Mouse (Mus musculus) megakaryocyte-erythroid progenitor cell, adult 5-6 weeks (primary cell): ENCODE measurements around the gene Zswim7. TPM values are rescaled to one million over a fixed set of nuclear protein-coding genes. Genes with fewer than 3 reads are reported as not detected.

Source experiments
- ATAC-seq: replicated peaks from 2 replicates; pipeline ENCODE4 v1.8.0; 2016; ENCODE audit warnings: mild to moderate bottlenecking, inconsistent platforms; ENCODE audit not compliant: severe bottlenecking, poor library complexity, low FRiP score, low TSS enrichment
- total RNA-seq, 2 experiments: library from RNA; stranded (forward) in 1 of 2; stranded (reverse) in 1 of 2; fragments of 200-1000, 215-1000 nt in 1 of 2; fragments of >200 nt in 1 of 2; fragmentation: Nextera tagmentation in 1 of 2; gene quantifications; 2 replicates each; pipeline ENCODE4 v1.2.3; 2014 to 2017

The Zswim7 gene
- total RNA-seq, 2 experiments from 2014 or later: 9.5 to 14.7 TPM

DNA sequence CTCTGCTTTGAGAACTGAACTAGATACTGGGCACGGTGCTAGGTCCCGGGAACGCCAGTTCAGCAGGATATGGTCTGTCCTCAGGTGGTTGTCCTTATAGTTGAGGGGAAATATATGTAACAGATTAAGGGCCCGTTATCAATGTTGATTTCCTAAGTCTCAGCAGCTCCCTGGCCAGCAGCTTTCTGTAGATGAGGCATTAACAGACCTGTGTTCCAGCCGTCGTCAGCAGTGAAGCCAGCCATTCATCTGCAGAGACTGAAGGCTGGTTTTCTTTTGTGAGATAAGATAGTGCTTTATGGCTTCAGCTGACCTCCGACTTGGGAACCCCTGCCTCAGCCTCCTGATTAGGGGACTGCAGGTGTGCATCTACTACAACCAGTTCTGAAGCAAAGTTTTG lies 17.2 kb downstream of the Zswim7 start:
- no peak for ATAC-seq

DNA sequence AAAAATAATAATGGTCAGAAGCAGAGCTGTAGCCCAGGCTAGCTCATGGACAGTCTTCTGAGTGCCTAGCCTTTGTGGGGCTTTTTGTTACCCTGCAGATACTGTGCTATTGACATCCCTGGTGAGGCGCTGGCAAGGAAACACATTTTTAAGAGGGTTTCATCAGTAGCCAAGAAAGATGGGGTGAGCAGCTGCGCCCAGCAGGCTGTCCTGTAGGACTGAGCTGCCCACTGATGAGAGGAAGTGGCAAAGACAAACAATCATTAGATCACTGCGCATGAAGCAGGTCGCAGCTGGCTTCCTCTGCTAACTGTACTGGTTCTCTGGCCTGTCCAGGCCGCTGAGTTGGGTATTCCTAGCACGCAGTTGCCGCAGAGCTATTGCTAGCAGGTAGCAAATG lies 17.6 kb downstream of the Zswim7 start:
- no peak for ATAC-seq

DNA sequence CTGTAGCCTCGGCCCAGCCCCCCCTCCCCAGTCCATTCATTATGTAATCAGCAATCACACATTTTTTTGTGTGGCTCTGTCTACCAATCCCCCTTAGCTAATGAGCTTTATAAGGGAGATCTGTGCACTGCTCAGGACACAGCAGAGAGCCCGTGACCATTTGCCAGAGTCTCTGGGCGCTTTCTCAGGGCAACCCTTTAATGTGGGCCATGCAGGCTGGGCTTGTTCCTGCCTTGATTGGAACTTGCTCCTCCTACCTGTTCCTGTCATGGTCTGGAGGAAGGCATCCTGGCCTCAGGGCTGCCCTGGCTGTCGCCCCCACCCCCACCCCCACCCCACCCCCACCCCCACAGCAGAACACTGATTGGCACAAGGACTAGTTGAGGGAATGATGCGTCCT lies 22.0 kb downstream of the Zswim7 start:
- ATAC-seq: no peak

DNA sequence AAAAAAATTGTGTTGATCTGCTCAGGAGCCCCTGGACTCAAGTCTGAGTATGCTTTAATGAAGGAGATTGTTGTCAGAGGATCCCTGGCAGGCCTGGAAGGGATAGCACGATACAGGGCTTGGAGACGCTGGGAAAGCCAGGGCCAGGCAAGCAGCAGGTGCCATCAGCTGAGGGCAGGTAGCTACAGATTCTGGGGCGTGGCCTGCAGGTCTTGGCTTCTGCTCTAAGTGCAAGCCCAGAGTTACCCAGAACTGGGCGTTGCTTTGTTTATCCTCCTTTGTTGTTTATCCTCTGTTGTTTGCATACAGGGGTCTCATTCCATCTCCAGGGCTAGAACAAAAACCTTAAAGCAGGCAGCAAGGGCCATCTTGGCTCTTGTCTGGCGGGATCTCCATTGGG lies 27.8 kb downstream of the Zswim7 start:
- no peak for ATAC-seq

DNA sequence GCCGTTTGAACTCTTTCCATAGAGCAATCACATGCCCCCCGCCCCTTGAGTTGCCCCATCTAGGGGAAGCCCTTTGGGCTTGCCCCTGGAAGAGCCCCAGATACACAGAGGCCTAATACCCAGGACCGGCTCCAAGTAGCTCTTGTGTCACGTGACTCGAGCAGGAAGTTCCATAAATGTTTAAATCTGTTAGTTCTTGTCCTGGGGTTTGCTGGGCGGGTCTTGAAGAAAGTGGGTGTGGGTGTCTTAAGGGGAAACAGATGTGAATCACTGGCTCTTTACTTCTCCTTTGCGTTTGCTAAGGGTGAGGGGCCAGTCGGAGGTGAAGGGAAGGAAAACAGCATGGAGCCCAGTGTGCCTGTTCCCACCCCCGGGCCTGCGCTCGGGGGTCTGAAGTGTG lies 30.1 kb downstream of the Zswim7 start:
- no peak for ATAC-seq

DNA sequence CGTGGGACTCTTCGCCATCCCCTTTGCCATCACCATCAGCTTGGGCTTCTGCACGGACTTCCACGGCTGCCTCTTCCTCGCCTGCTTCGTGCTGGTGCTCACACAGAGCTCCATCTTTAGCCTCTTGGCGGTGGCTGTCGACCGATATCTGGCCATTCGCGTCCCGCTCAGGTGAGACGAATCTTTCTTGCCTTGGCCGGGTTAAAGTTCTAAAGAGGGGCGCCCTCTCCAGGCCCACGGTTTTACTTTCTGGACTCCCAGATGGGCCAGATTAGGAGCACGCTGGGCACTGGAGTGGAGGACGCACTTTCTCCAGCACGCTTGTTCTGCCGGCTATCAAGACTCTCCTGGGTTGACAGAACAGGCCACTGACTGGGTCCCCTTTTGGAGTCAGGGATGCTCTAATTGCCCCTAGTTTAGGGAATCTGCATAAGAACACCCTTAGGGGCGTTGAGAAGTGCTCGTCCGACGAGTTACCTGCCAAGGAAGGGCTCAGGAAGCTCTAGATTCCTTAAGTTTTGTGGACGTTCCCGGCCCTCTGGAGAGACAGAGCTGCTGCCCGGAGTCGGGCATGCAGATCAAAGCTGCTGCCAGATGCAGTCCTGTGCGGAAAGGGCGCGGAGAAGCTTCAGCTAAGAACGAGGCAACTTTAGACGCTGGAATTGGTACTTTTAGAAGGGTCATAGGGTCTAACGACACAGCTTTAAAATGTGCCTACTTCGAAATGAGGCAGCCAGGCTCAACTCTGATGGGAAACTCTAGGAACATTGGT lies 31.7 kb downstream of the Zswim7 start:
- 0 out of 2 replicates have a peak, but pooled peaks have one; percentile 13 for ATAC-seq

DNA sequence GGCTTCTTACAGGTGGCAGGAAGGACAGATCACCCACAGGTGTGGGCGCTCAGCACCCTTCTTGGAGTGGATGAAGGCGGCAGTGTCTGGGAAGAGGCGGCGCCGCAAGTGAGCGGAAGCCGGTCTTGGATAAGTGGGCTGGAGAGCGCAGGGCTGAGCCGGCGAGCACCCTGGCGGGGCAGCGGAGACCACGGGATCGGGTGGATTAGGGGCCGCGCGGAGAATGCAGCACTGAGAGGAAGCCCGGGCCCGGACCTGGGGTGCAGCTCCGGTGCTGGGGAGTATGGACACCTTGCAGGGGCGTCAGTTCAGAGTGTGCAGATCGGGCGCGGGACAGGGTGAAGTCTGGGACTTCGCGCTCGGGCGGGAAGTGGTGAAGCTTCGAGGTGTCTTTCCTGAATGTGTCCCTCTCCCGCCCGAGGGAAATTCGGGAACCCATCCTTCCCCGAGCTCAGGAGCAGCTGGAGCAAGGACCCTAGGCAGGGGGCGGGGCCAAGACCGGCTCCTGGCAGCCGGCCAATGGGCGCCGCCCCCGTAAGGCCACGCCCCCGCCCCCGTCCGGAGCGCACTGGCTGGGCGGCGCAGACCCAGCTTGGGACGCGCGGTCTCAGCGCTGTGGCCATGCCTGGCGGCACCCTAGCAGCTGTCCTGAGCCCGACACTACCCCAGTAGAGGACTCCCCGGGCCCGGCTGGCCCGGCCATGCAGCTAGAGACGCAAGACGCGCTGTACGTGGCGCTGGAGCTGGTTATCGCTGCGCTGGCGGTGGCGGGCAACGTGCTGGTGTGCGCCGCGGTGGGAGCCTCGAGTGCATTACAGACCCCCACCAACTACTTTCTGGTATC lies 32.6 kb downstream of the Zswim7 start, which contains the start of gene Adora2b:
Gene Adora2b (plus strand): TSS at position 584 of the 844 bp plus-strand sequence.
- peak; percentile 66 for ATAC-seq

DNA sequence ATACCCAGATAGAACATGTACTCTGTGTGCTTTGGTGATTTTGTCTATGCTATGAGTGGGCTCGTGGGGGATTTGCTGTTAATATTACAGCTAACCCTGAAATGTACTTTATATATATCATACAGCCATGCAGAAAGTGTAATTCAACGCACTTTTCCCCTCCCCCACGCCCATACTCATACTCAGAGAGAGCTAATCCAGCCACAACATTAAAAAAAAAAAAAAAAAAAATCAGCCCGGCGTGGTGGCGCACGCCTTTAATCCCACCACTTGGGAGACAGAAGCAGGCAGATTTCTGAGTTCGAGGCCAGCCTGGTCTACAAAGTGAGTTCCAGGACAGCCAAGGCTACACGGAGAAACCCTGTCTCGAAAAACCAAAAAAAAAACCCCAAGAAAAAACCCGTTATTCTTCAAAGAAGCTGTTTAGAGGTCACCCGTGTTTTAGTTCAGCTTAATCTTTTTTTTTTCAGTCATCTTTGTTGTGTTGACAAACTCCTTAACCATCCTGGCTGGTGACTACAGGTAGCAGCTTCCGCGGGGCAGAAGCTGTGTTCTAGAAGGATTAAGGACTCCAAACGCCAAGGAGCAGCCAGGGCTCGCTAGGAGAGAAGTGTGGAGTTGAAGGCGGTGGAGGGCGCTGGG lies 33.3 kb downstream of the Zswim7 start:
- ATAC-seq: no peak

DNA sequence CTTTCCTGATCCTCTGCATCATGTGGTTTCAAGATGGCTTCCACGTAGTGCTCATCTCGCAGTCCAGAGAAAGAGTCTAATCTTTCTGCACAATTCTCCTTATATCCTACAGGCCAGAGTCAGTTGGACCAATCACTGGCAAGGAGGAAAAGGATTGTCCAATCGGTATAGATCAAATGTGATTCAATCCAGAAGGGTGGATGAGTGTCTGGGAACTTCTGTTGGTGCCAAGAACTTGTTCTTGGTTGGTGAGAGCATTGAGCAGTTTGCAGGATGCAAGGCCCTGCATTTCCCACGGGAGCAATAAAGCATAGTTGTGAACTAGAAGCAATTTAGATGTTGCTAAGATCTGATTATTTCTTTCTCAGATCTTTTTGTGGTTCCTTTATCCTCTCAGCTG lies 36.7 kb downstream of the Zswim7 start:
- ATAC-seq: no peak

DNA sequence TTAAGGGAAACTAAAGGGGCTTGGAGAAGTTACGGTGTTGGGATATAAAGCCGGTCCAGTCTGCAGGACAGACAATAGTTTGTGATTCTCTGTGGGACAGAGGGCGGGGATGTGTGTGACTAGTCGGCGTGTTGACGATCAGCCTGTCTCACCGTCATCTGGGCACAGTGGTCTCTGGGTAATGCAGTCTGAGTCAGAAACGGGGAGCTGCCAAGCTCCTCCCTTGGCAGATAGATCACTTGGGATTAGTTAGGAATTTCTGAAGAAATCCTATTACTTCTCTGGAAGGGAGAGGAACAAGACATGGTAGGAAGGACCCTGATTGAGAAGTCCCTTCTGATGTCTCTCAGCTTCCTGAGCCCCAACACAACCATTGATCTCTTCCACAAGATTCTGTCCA lies 37.3 kb downstream of the Zswim7 start:
- ATAC-seq: no peak

DNA sequence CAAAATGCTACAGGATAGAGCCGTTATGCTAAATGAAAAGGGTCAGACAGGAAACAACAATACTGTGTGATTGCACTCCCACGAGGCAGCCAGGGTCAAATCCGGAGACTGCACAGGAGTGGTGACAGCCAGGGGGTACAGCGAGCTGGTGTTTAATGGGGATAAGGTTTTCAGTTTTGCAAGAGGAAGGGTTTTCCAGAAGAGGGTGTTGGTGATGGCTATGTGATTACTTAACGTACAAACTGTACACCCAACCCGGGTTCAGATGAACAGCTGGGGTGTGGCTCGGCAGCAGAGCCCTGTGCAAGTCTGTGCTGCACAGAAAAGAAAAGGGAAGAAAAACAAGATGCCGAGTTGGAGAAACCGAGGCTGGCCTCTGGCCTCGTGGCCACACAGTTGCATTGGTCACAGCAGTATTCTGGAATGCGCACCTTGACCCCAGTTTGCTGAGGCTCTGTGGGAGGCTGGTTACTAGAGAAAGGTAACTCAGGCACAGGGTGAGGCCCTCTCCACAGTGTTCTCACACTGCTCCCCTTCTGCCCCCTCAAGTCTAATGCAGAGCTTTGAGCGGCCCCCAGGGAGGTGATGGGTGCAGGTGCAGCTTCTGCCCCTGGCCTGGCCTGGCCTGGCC lies 40.4 kb downstream of the Zswim7 start:
- ATAC-seq: no peak

DNA sequence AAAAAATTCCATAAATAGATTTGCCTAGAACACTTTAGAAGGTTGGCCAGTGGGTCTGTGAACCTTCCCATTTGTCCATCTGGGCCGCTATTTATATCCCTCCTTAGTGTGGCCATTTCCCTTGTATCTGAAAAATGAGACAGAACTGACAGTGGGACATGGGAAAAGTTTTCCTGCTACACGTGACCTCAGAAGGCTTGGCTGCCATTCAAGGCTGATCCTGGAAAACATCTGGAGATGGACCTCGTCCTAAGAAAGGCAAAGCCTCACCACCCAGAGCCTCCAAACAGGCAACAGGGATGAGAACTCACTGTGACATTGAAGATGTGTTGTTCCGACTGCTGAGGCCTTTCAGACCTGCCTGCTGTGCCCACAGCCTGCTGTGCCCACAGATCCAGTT lies 56.4 kb downstream of the Zswim7 start:
- ATAC-seq: no peak

DNA sequence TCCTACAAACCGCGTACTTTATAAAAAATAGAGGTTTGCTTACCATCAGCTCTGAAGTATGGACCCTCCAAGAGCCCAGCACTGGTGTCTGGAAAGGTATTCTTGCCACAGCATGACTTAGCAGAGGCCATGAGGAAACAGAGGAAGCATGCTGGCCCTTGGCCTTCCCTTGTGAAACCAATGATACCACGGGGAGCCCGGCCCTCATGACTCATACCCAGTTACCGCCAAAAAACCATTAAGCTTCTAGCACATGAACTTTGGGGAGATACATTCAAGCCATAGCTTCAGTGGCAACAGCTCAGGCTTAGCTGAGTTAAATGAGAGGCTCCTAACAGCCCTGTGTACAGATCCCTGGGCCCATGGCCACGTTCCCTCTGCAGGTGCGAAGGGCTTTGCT lies 57.2 kb downstream of the Zswim7 start:
- ATAC-seq: no peak

DNA sequence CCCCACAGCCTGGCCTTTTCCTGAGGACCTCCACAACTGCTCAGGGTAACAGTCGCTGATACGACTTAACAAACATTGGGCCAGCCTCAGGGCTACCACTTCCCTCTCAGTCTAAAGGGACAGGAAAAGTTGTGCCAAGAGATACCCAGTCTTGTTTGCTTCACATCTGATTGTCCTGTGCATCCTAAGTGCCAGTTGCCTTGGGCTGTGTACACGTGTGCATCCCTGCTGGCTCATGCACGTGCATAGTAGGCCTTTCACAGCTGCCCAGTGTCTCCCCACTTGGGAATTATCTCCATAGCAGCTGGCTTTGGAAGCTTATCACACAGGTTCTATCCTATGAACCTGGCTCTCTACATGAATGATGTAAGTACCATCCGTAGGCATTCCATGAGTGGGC lies 57.8 kb downstream of the Zswim7 start:
- no peak for ATAC-seq

DNA sequence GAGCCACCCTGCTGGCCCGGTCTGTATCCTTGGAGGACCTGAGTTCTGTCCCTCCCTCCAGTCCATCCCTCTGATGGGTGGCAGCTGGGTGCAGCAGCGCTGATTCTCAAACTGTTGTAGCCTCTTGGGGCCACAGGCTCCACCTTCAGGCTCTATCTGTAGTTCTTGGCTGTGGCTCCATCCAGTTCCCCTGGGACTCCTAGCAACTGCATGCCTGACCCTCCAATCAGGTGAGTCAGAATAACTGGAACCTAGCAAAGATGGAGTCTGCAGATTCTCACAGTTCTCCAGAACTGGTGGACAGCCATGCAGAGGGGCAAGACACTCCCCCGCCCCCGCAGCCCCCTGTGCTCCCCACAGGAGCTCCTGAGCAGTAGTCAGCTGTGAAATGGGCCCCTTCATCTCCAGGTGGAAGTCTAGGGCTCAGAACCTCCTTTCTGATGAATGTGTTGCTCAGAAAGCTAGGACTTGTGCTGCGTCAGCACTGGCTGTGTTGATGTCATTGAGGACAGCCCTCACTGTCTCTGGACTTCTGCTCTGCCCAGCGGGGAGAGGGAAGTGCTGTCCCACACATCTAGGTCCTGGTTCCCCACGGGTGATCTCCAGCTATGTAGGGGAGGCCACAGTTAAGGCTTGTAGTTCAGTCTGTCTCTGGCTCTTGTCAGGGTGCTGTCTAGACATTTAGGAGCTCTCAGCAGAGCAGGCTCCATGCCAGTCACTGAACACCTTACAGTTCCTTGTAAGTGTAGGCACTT lies 60.2 kb downstream of the Zswim7 start:
- ATAC-seq: no peak

DNA sequence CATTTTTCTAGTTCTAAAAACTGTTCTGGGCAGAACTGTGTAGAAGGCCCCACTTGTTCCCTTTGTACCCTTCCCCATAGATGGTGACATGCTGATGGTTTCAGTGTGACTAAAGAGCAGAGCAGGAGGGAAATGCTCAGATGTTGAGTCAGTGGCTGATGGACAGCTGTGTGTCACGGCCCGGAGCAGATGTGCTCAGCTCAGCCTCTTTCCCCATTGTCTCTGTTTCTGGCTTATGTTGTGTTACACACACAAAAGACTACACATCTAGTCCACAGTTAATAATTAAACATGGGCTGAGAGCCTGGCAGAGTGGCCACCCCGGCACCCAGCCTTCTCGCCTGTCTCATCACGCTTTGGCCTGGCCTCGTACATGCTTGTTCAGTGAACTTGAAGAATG lies 63.4 kb downstream of the Zswim7 start:
- no peak for ATAC-seq
